Mouse (Mus musculus) liver, embryonic 12.5 days (tissue): ENCODE data around the gene Adap1. TPM values are rescaled to one million over a fixed set of nuclear protein-coding genes. Genes with fewer than 3 reads are reported as not detected.

Source experiments
- ATAC-seq: fragments of 200-750 bp; cut with Nextera tagmentation; 2 replicates; pipeline ENCODE4 v1.8.0; 2017; ENCODE audit warnings: moderate number of reproducible peaks, mild to moderate bottlenecking, moderate library complexity
- H3K27ac ChIP-seq: fragments of 300-500 bp; sonication (generic); 2 replicates; pipeline ENCODE4 v1.5.1; 2016; ENCODE audit warnings: mild to moderate bottlenecking
- H3K27me3 ChIP-seq: fragments of 300-500 bp; sonication (generic); replicated peaks from 2 replicates; pipeline ENCODE4 v1.6.1; 2016; ENCODE audit warnings: mild to moderate bottlenecking, moderate library complexity
- H3K36me3 ChIP-seq: fragments of 300-500 bp; sonication (generic); 2 replicates; pipeline ENCODE4 v1.6.1; 2016; ENCODE audit warnings: mild to moderate bottlenecking, moderate library complexity
- H3K4me1 ChIP-seq: fragments of 300-500 bp; sonication (generic); 2 replicates; pipeline ENCODE4 v1.6.1; 2016
- H3K4me2 ChIP-seq: fragments of 300-500 bp; sonication (generic); 2 replicates; pipeline ENCODE4 v1.6.1; 2016; ENCODE audit warnings: mild to moderate bottlenecking, moderate library complexity
- H3K4me3 ChIP-seq: fragments of 300-500 bp; sonication (generic); 2 replicates; pipeline ENCODE4 v1.5.1; 2016; ENCODE audit warnings: mild to moderate bottlenecking, moderate library complexity
- H3K9ac ChIP-seq: fragments of 300-500 bp; sonication (generic); 2 replicates; pipeline ENCODE4 v1.6.1; 2016; ENCODE audit warnings: mild to moderate bottlenecking, moderate library complexity
- H3K9me3 ChIP-seq: fragments of 300-500 bp; sonication (generic); replicated peaks from 2 replicates; pipeline ENCODE4 v1.6.1; 2016; ENCODE audit warnings: mild to moderate bottlenecking, moderate library complexity
- WGBS: fragments of 180-500 bp; shearing (Covaris S2); methylation state at CpG from one replicate; pipeline ENCODE4 v1.1.7; 2016; ENCODE audit not compliant: insufficient replicate concordance; 5-methylcytosine and 5-hydroxymethylcytosine counted together
- polyA plus RNA-seq: library from polyadenylated mRNA; unstranded; fragments of >200 nt; fragmentation: Nextera tagmentation; extraction: Ambion mirVana; gene quantifications from 2 replicates; pipeline ENCODE4 v1.2.1, GENCODE M21; 2016

Gene Adap1
- polyA plus RNA-seq, 1 experiment from 2014 or later = 7.3 TPM

GRCm38 (mm10) chr5:139331742-139332141 is 6.3 kb upstream of the Adap1 start:
- H3K36me3 ChIP-seq = peaks cover 18% of the 10 kb centered on the region
- no peak for ATAC-seq
- WGBS = 19% methylated on average over 8 of the region's 8 CpGs
- no peak overlapping the region for H3K27ac ChIP-seq
- 0 out of 2 replicates have a peak, but pooled peaks cover 3% of the 10 kb centered on the region for H3K27me3 ChIP-seq
- H3K9ac ChIP-seq = no peak overlapping the region
- H3K4me2 ChIP-seq = no peak overlapping the region
- H3K4me1 ChIP-seq = peaks cover 26% of the 10 kb centered on the region
- H3K9me3 ChIP-seq = no peaks in the 10 kb centered on the region
- no peak overlapping the region for H3K4me3 ChIP-seq

- no peak for ATAC-seq
- WGBS = 68% methylated on average over 7 of the region's 7 CpGs
These were observed 5.3 kb upstream of the Adap1 start for GRCm38 (mm10) chr5:139330766-139331165.

GRCm38 (mm10) chr5:139327634-139328020 is 2.2 kb upstream of the Adap1 start:
- Histone ChIP-seq H3K36me3 (no peaks in the 10 kb centered on the region), H3K27ac (peak overlapping the region; percentile 23), H3K4me2 (no peak overlapping the region), H3K4me3 (no peak overlapping the region), H3K9ac (no peak overlapping the region), H3K9me3 (no peaks in the 10 kb centered on the region), H3K27me3 (peaks cover 34% of the 10 kb centered on the region), H3K4me1 (peaks cover 48% of the 10 kb centered on the region)
- 24% methylated on average over 7 of the region's 7 CpGs for WGBS
- ATAC-seq = no peak

More at GRCm38 (mm10) chr5:139330766-139331165, 5.3 kb upstream of the Adap1 start:
- peaks cover 10% of the 10 kb centered on the region; the same call in 1 of the 2 replicates for H3K36me3 ChIP-seq
- H3K9ac ChIP-seq = no peak overlapping the region
- no peak overlapping the region for H3K4me2 ChIP-seq
- no peak overlapping the region for H3K4me3 ChIP-seq
- no peak overlapping the region for H3K27ac ChIP-seq
- H3K9me3 ChIP-seq = no peaks in the 10 kb centered on the region
- peaks cover 5% of the 10 kb centered on the region for H3K27me3 ChIP-seq
- peaks cover 30% of the 10 kb centered on the region for H3K4me1 ChIP-seq

- peaks cover 34% of the 10 kb centered on the region for H3K27me3 ChIP-seq
- WGBS = 61% methylated on average over 7 of the region's 7 CpGs
These were observed 1.7 kb upstream of the Adap1 start for GRCm38 (mm10) chr5:139326986-139327633.

GRCm38 (mm10) chr5:139326111-139326696 is 782 bp upstream of the Adap1 start:
- no peak for ATAC-seq
- WGBS = 55% methylated on average over 13 of the region's 13 CpGs
- Histone ChIP-seq H3K4me2 (peak overlapping the region; percentile 98), H3K27me3 (peaks cover 34% of the 10 kb centered on the region), H3K9ac (no peak overlapping the region), H3K36me3 (no peaks in the 10 kb centered on the region), H3K4me3 (no peak overlapping the region), H3K27ac (no peak overlapping the region), H3K9me3 (no peaks in the 10 kb centered on the region), H3K4me1 (peaks cover 39% of the 10 kb centered on the region)

More at GRCm38 (mm10) chr5:139326986-139327633, 1.7 kb upstream of the Adap1 start:
- Histone ChIP-seq H3K9me3 (no peaks in the 10 kb centered on the region), H3K4me1 (peaks cover 43% of the 10 kb centered on the region), H3K36me3 (no peaks in the 10 kb centered on the region), H3K4me2 (no peak overlapping the region), H3K4me3 (no peak overlapping the region), H3K9ac (no peak overlapping the region), H3K27ac (peak overlapping the region; percentile 23)
- no peak for ATAC-seq

- ATAC-seq = peak; percentile 28; the same call in 1 of the 2 replicates
- Histone ChIP-seq H3K27me3 (peaks cover 34% of the 10 kb centered on the region), H3K4me3 (peak overlapping the region; percentile 68), H3K9me3 (no peaks in the 10 kb centered on the region), H3K27ac (peak overlapping the region; percentile 67), H3K9ac (peak overlapping the region; percentile 74), H3K4me1 (peaks cover 39% of the 10 kb centered on the region), H3K4me2 (peak overlapping the region; percentile 98), H3K36me3 (no peaks in the 10 kb centered on the region)
- WGBS = 1% methylated on average over 56 of the region's 62 CpGs
These were observed 579 bp downstream of the Adap1 start for GRCm38 (mm10) chr5:139324691-139325394.

- no peak for ATAC-seq
- 72% methylated on average over 5 of the region's 5 CpGs for WGBS
- Histone ChIP-seq H3K9me3 (no peaks in the 10 kb centered on the region), H3K27me3 (peaks cover 34% of the 10 kb centered on the region), H3K9ac (no peak overlapping the region), H3K4me3 (peak overlapping the region; percentile 68; the same call in 1 of the 2 replicates), H3K4me1 (peaks cover 39% of the 10 kb centered on the region), H3K36me3 (no peaks in the 10 kb centered on the region), H3K27ac (no peak overlapping the region), H3K4me2 (peak overlapping the region; percentile 98)
These were observed 1.4 kb downstream of the Adap1 start for GRCm38 (mm10) chr5:139324045-139324491.

- Histone ChIP-seq H3K9ac (no peak overlapping the region), H3K4me3 (no peak overlapping the region), H3K4me1 (peaks cover 39% of the 10 kb centered on the region), H3K36me3 (no peaks in the 10 kb centered on the region), H3K27ac (no peak overlapping the region), H3K9me3 (no peaks in the 10 kb centered on the region), H3K27me3 (peaks cover 34% of the 10 kb centered on the region), H3K4me2 (peak overlapping the region; percentile 98)
- ATAC-seq = no peak
- 76% methylated on average over 9 of the region's 9 CpGs for WGBS
These were observed 2.0 kb downstream of the Adap1 start for GRCm38 (mm10) chr5:139323260-139323924.

- H3K4me3 ChIP-seq = no peak overlapping the region
These were observed 4.1 kb downstream of the Adap1 start for GRCm38 (mm10) chr5:139321331-139321730.

GRCm38 (mm10) chr5:139320424-139320823 is 5.0 kb downstream of the Adap1 start:
- Histone ChIP-seq H3K27me3 (peaks cover 26% of the 10 kb centered on the region), H3K4me3 (no peak overlapping the region), H3K4me1 (peaks cover 27% of the 10 kb centered on the region), H3K36me3 (no peaks in the 10 kb centered on the region), H3K27ac (no peak overlapping the region), H3K9ac (no peak overlapping the region), H3K4me2 (no peak overlapping the region), H3K9me3 (no peaks in the 10 kb centered on the region)
- no peak for ATAC-seq
- 67% methylated on average over 7 of the region's 7 CpGs for WGBS

More at GRCm38 (mm10) chr5:139321331-139321730, 4.1 kb downstream of the Adap1 start:
- H3K27ac ChIP-seq = no peak overlapping the region
- no peak overlapping the region for H3K4me2 ChIP-seq
- H3K9me3 ChIP-seq = no peaks in the 10 kb centered on the region
- 63% methylated on average over 6 of the region's 6 CpGs for WGBS
- no peak overlapping the region for H3K9ac ChIP-seq
- ATAC-seq = no peak
- H3K36me3 ChIP-seq = no peaks in the 10 kb centered on the region
- peaks cover 35% of the 10 kb centered on the region for H3K4me1 ChIP-seq
- peaks cover 31% of the 10 kb centered on the region for H3K27me3 ChIP-seq

GRCm38 (mm10) chr5:139317751-139318504 is 7.5 kb downstream of the Adap1 start:
- Histone ChIP-seq H3K27ac (peak overlapping the region; percentile 47), H3K27me3 (peaks cover 2% of the 10 kb centered on the region), H3K9me3 (no peaks in the 10 kb centered on the region), H3K4me3 (no peak overlapping the region), H3K36me3 (no peaks in the 10 kb centered on the region), H3K9ac (no peak overlapping the region), H3K4me2 (no peak overlapping the region), H3K4me1 (peaks cover 15% of the 10 kb centered on the region; the same call in 1 of the 2 replicates)
- WGBS = 74% methylated on average over 21 of the region's 21 CpGs
- 0 out of 2 replicates have a peak, but pooled peaks have one; percentile 23 for ATAC-seq
